Mouse (Mus musculus): ENCODE measurements around the gene Nadk2.
A peak's percentile ranks its signal among the peaks of the same experiment; 100 is the strongest.

The Nadk2 gene

GRCm38 (mm10) chr15:9088683-9089072 lies 17.6 kb downstream of the Nadk2 start:
- DNase-seq: no peak

GRCm38 (mm10) chr15:9089136-9089720 lies 18.2 kb downstream of the Nadk2 start:
- no peak for DNase-seq

GRCm38 (mm10) chr15:9090662-9091061 lies 19.6 kb downstream of the Nadk2 start:
- no peak for DNase-seq

- DNase-seq: no peak
Observed at GRCm38 (mm10) chr15:9093598-9094365, 22.7 kb downstream of the Nadk2 start.

GRCm38 (mm10) chr15:9094366-9094750 lies 23.3 kb downstream of the Nadk2 start:
- no peak for DNase-seq

- DNase-seq: no peak
Observed at GRCm38 (mm10) chr15:9096865-9097264, 25.8 kb downstream of the Nadk2 start.

GRCm38 (mm10) chr15:9100446-9101077 lies 29.5 kb downstream of the Nadk2 start:
- no peak for DNase-seq

- no peak for DNase-seq
Observed at GRCm38 (mm10) chr15:9106303-9107074, 35.4 kb downstream of the Nadk2 start.

GRCm38 (mm10) chr15:9110526-9111347 lies 39.7 kb downstream of the Nadk2 start:
- no peak for DNase-seq

GRCm38 (mm10) chr15:9111648-9112047 lies 40.6 kb downstream of the Nadk2 start:
- DNase-seq: no peak

GRCm38 (mm10) chr15:9113556-9113955 lies 42.5 kb downstream of the Nadk2 start:
- DNase-seq: no peak

GRCm38 (mm10) chr15:9114131-9114530 lies 43.1 kb downstream of the Nadk2 start:
- no peak for DNase-seq

GRCm38 (mm10) chr15:9114599-9114998 lies 43.5 kb downstream of the Nadk2 start:
- DNase-seq: no peak

GRCm38 (mm10) chr15:9118852-9119251 lies 47.8 kb downstream of the Nadk2 start:
- no peak for DNase-seq

GRCm38 (mm10) chr15:9120081-9120480 lies 49.0 kb downstream of the Nadk2 start:
- peak in 1 of 2 experiments; percentile 34 for DNase-seq

- DNase-seq: no peak
Observed at GRCm38 (mm10) chr15:9122989-9123388, 51.9 kb downstream of the Nadk2 start.

GRCm38 (mm10) chr15:9124856-9125255 lies 53.8 kb downstream of the Nadk2 start:
- DNase-seq: no peak

GRCm38 (mm10) chr15:9127051-9127791 lies 56.2 kb downstream of the Nadk2 start:
- DNase-seq: no peak

GRCm38 (mm10) chr15:9130772-9131498 lies 59.9 kb downstream of the Nadk2 start:
- DNase-seq: no peak

- no peak for DNase-seq
Observed at GRCm38 (mm10) chr15:9131499-9131888, 60.4 kb downstream of the Nadk2 start.
